Mouse (Mus musculus) CH12.LX (cell line): ENCODE data around the gene Plod1. TPM values are rescaled to one million over a fixed set of nuclear protein-coding genes. Genes with fewer than 3 reads are reported as not detected.

Source experiments
- DNase-seq: peaks from one replicate; pipeline ENCODE4 v3.0.0-alpha.2; 2013; ENCODE audit errors: extremely low read depth
- H3K27ac ChIP-seq: 2 replicates; pipeline ENCODE4 v1.5.1; 2012; ENCODE audit warnings: low read depth, mild to moderate bottlenecking, control low read depth, moderate library complexity; ENCODE audit not compliant: insufficient read depth
- H3K27me3 ChIP-seq: replicated peaks from 2 replicates; pipeline ENCODE3; 2012; ENCODE audit warnings: inconsistent platforms
- H3K36me3 ChIP-seq, 2 experiments: replicated peaks in 1 of 2; 2 replicates each; pipeline versions ENCODE3 to v1.6.1; 2012; ENCODE audit warnings: inconsistent platforms in 1 of 2, low read length in 1 of 2, mild to moderate bottlenecking in 1 of 2, mixed read lengths in 1 of 2, moderate library complexity in 1 of 2; ENCODE audit not compliant: control insufficient read depth in 1 of 2, insufficient read depth in 1 of 2
- H3K4me1 ChIP-seq, 2 experiments: 2 replicates each; pipeline ENCODE4 v1.6.1; 2012; ENCODE audit warnings: inconsistent platforms in 1 of 2, moderate library complexity in 1 of 2; ENCODE audit not compliant: insufficient read depth in 2 of 2, control insufficient read depth in 1 of 2
- H3K4me2 ChIP-seq: 2 replicates; pipeline ENCODE4 v1.6.1; 2012; ENCODE audit warnings: low read depth, mild to moderate bottlenecking, control low read depth; ENCODE audit not compliant: poor library complexity, insufficient read depth, severe bottlenecking
- H3K4me3 ChIP-seq, 3 experiments: fragments of 150-350 bp in 1 of 3; sonication (generic) in 1 of 3; replicated peaks in 1 of 3; 2 replicates each; pipeline versions ENCODE3 to v1.5.1; 2011 to 2012; ENCODE audit warnings: low read depth in 2 of 3, low read length in 2 of 3, mild to moderate bottlenecking in 2 of 3, moderate library complexity in 2 of 3, control low read depth in 1 of 3, improper control_type of control experiment in 1 of 3, inconsistent platforms in 1 of 3, mixed read lengths in 1 of 3; ENCODE audit not compliant: poor library complexity in 1 of 3
- H3K79me2 ChIP-seq: replicated peaks from 2 replicates; pipeline ENCODE4 v1.6.1; 2012; ENCODE audit warnings: mild to moderate bottlenecking, moderate library complexity; ENCODE audit not compliant: control insufficient read depth, poor library complexity, insufficient read depth, severe bottlenecking; ENCODE audit errors: extremely low read depth
- H3K9ac ChIP-seq: 2 replicates; pipeline ENCODE4 v1.6.1; 2012; ENCODE audit warnings: low read depth, mild to moderate bottlenecking, control low read depth, moderate library complexity; ENCODE audit not compliant: insufficient read depth
- H3K9me3 ChIP-seq: replicated peaks from 2 replicates; pipeline ENCODE3; 2012; ENCODE audit warnings: low read length, inconsistent platforms, mixed read lengths
- BHLHE40 ChIP-seq: IDR thresholded peaks from 2 replicates; pipeline ENCODE4 v1.6.1; 2011; ENCODE audit warnings: mild to moderate bottlenecking, low read depth, low read length, improper control_type of control experiment
- CHD1 ChIP-seq: IDR thresholded peaks from 2 replicates; pipeline ENCODE4 v1.6.1; 2012; ENCODE audit warnings: low read depth, low read length, improper control_type of control experiment, inconsistent platforms
- CTCF ChIP-seq, 2 experiments: IDR thresholded peaks in 1 of 2; conservative IDR thresholded peaks in 1 of 2; 2 replicates each; pipeline ENCODE4 v1.5.1; 2011 to 2012; ENCODE audit warnings: low read depth in 2 of 2, low read length in 2 of 2, improper control_type of control experiment in 1 of 2, inconsistent platforms in 1 of 2, mild to moderate bottlenecking in 1 of 2, moderate library complexity in 1 of 2
- GABPA ChIP-seq: IDR thresholded peaks from 2 replicates; pipeline ENCODE4 v1.6.1; 2012; ENCODE audit warnings: low read depth, low read length, improper control_type of control experiment, inconsistent platforms; ENCODE audit not compliant: insufficient replicate concordance
- HCFC1 ChIP-seq: IDR thresholded peaks from 2 replicates; pipeline ENCODE4 v1.6.1; 2012; ENCODE audit warnings: low read depth, mild to moderate bottlenecking, inconsistent platforms, low read length, improper control_type of control experiment
- JUN ChIP-seq: IDR thresholded peaks from 2 replicates; pipeline ENCODE4 v1.6.1; 2011; ENCODE audit warnings: low read depth, mild to moderate bottlenecking, low read length, improper control_type of control experiment, moderate library complexity; ENCODE audit not compliant: insufficient read depth
- JUND ChIP-seq: conservative IDR thresholded peaks from 2 replicates; pipeline ENCODE4 v1.6.1; 2011; ENCODE audit warnings: low read depth, low read length, improper control_type of control experiment
- MAZ ChIP-seq: IDR thresholded peaks from 2 replicates; pipeline ENCODE4 v1.6.1; 2012; ENCODE audit warnings: low read depth, mild to moderate bottlenecking, inconsistent platforms, low read length, improper control_type of control experiment, moderate library complexity
- PAX5 ChIP-seq: IDR thresholded peaks from 2 replicates; pipeline ENCODE4 v1.6.1; 2012; ENCODE audit warnings: low read length, inconsistent platforms, mixed read lengths
- RAD21 ChIP-seq: IDR thresholded peaks from 2 replicates; pipeline ENCODE4 v1.6.1; 2011; ENCODE audit warnings: low read depth, mild to moderate bottlenecking, low read length, improper control_type of control experiment, moderate library complexity
- RCOR1 ChIP-seq: conservative IDR thresholded peaks from 2 replicates; pipeline ENCODE4 v1.6.1; 2012; ENCODE audit warnings: low read depth, mild to moderate bottlenecking, inconsistent platforms, low read length, improper control_type of control experiment
- SIN3A ChIP-seq: IDR thresholded peaks from 2 replicates; pipeline ENCODE4 v1.6.1; 2012; ENCODE audit warnings: low read length, improper control_type of control experiment, inconsistent platforms
- SMC3 ChIP-seq: IDR thresholded peaks from 2 replicates; pipeline ENCODE4 v1.6.1; 2011; ENCODE audit warnings: low read depth, low read length, improper control_type of control experiment
- TBP ChIP-seq: conservative IDR thresholded peaks from 2 replicates; pipeline ENCODE4 v1.6.1; 2011; ENCODE audit warnings: low read depth, low read length, improper control_type of control experiment
- ZC3H11A ChIP-seq: IDR thresholded peaks from 2 replicates; pipeline ENCODE4 v1.6.1; 2012; ENCODE audit warnings: low read depth, mild to moderate bottlenecking, inconsistent platforms, low read length, improper control_type of control experiment
- dilution Hi-C: fragments of 300-500 bp; cut with MboI; formaldehyde crosslinking; loops from 2 replicates; pipeline ENCODE4 v1.14.3; 2020; ENCODE audit warnings: low sequenced_read_pairs; ENCODE audit not compliant: extremely low pct_unique_long_range_greater_than_20kb, extremely low pct_ligation_motif_present
- in situ Hi-C: fragments of 300-500 bp; cut with MboI; formaldehyde crosslinking; loops from 3 replicates; pipeline ENCODE4 v1.14.3; 2019; ENCODE audit warnings: low sequenced_read_pairs, low pct_ligation_motif_present, low pct_unique_long_range_greater_than_20kb, mixed read lengths
- polyA plus RNA-seq: library from polyadenylated mRNA; unstranded; fragments of >175 nt; gene quantifications from 2 replicates; pipeline ENCODE4 v1.2.1, GENCODE M21; 2012; ENCODE audit warnings: low read depth; ENCODE audit not compliant: insufficient read length
- total RNA-seq, 2 experiments: library from RNA; depleted of rRNA; stranded (reverse); fragments of 300-350 nt in 1 of 2; fragments of >200 nt in 1 of 2; gene quantifications; 2 replicates each; pipeline ENCODE4 v1.2.3; 2012 to 2014

Gene Plod1
- total and polyA plus RNA-seq, 3 experiments, result 0.30 to 6.5 (median 1.9) TPM

DNA sequence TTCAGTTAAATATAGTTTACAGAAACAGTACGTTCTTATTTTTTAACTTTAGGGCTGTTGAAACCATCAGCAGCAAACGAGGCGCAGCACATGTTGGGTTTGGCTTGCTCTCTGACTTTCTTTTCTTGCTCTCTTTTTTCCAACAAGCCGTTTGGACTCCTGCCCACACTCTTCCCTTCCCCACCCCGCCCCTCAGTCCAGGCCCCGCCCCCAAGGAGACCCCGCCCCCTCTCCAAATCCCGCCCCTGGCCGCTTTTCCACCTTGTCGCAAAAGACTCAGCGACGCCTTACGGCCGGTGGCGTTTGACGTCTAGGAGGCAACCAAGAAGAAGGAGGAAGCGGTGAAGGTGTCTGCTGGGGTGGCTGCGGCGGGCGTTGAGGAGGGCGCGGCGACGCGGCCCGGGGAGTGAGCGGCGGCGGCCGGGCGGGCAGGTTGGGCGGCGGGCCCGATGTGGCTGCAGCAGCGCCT is 4.0 kb upstream of the Plod1 start, which contains the start of gene 2510039O18Rik (continued):
- peak; percentile 72 for TF ChIP-seq SIN3A
- no peak for TF ChIP-seq CTCF (conservative IDR thresholded peaks at IDR 0.05 in 1 of 2, IDR thresholded peaks at IDR 0.05 in 1 of 2; ENCODE audit: low read depth in 2 of 2, low read length in 2 of 2)
- no peak for TF ChIP-seq JUND

DNA sequence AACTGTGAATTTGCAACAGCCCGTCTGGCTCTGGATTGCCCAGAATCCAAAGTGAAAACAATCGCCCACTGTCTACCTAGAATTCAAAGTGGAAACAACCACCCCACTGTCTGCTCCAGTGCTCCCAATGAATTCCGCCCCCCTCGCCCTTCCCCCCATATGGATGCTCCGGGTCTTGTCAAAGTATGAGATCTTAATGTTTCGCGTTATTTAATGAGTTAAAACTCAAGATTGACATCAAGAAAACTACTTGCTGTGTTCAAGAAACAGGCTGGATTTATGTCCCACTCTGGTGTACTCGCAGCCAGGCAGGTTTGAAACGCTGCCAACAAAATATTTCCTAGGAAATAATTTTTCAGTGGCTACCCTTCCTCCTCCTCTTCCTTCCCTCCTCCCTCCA is 3.5 kb upstream of the Plod1 start:
- TF ChIP-seq CHD1 (no peak), MAZ (no peak), RAD21 (no peak), PAX5 (no peak), HCFC1 (no peak), TBP (no peak), GABPA (no peak), ZC3H11A (no peak), JUN (no peak), SIN3A (no peak), RCOR1 (no peak)
- no peak overlapping the region for H3K27ac ChIP-seq
- in situ Hi-C loops, result no loop called here

GRCm38 (mm10) chr4:147938148-147939096 is 1.9 kb upstream of the Plod1 start:
- Histone ChIP-seq H3K36me3 (peaks cover 0 to 9% of the 10 kb centered on the region in 2 experiments), H3K4me3 (no peak overlapping the region), H3K27ac (no peak overlapping the region), H3K4me2 (no peak overlapping the region), H3K9ac (no peak overlapping the region), H3K79me2 (peaks cover 24% of the 10 kb centered on the region), H3K4me1 (peaks cover 16 to 42% of the 10 kb centered on the region in 2 experiments), H3K27me3 (peaks cover 50% of the 10 kb centered on the region), H3K9me3 (no peaks in the 10 kb centered on the region)
- TF ChIP-seq BHLHE40 (0 out of 2 replicates have a peak, but pooled peaks have one; percentile 44), SMC3 (no peak)
- DNase-seq, result no peak
- dilution Hi-C loops, result no loop called here
- in situ Hi-C loops, result no loop called here

More for the DNA sequence above, 3.5 kb upstream of the Plod1 start:
- dilution Hi-C loops, result no loop called here
- no peak for DNase-seq
- Histone ChIP-seq H3K36me3 (peaks cover 13 to 26% of the 10 kb centered on the region in 2 experiments), H3K4me1 (peaks cover 16 to 44% of the 10 kb centered on the region in 2 experiments), H3K9ac (peak overlapping the region; percentile 26; the same call in 1 of the 2 replicates), H3K27me3 (peaks cover 37% of the 10 kb centered on the region), H3K79me2 (peaks cover 28% of the 10 kb centered on the region), H3K4me2 (peak overlapping the region; percentile 42), H3K9me3 (no peaks in the 10 kb centered on the region), H3K4me3 (no peak overlapping the region)
